Mouse (Mus musculus) heart, postnatal 0 days (tissue): Measurements from ENCODE around the gene Itgam. TPM values are rescaled to one million over a fixed set of nuclear protein-coding genes. Genes with fewer than 3 reads are reported as not detected.
A peak's percentile ranks its signal among the peaks of the same experiment; 100 is the strongest.

Experiments
- ATAC-seq: fragments of 200-750 bp; cut with Nextera tagmentation; 2 replicates; pipeline ENCODE4 v1.8.0; 2017; ENCODE audit warnings: low read depth, moderate number of reproducible peaks, moderate library complexity; ENCODE audit not compliant: insufficient read depth
- DNase-seq: peaks from one replicate; pipeline ENCODE4 v3.0.0-alpha.2; 2016; ENCODE audit warnings: low spot score
- H3K27ac ChIP-seq: fragments of 300-500 bp; sonication (generic); 2 replicates; pipeline ENCODE4 v1.5.1; 2014; ENCODE audit warnings: low read depth, mild to moderate bottlenecking
- H3K27me3 ChIP-seq: fragments of 300-500 bp; sonication (generic); 2 replicates; pipeline ENCODE4 v1.6.1; 2014; ENCODE audit warnings: low read length, mixed read lengths; ENCODE audit not compliant: control insufficient read depth, insufficient read depth
- H3K36me3 ChIP-seq: fragments of 300-500 bp; sonication (generic); replicated peaks from 2 replicates; pipeline ENCODE4 v1.6.1; 2014; ENCODE audit warnings: low read length, mixed read lengths; ENCODE audit not compliant: control insufficient read depth, insufficient read depth
- H3K4me1 ChIP-seq: fragments of 300-500 bp; sonication (generic); 2 replicates; pipeline ENCODE4 v1.6.1; 2014; ENCODE audit warnings: antibody characterized with exemption; ENCODE audit not compliant: control insufficient read depth, insufficient read depth
- H3K4me2 ChIP-seq: fragments of 300-500 bp; sonication (generic); 2 replicates; pipeline ENCODE4 v1.6.1; 2014; ENCODE audit warnings: low read depth, mild to moderate bottlenecking, low read length, moderate library complexity
- H3K4me3 ChIP-seq: fragments of 300-500 bp; sonication (generic); 2 replicates; pipeline ENCODE4 v1.5.1; 2014; ENCODE audit warnings: low read depth, low read length
- H3K9ac ChIP-seq: fragments of 300-500 bp; sonication (generic); replicated peaks from 2 replicates; pipeline ENCODE4 v1.6.1; 2014; ENCODE audit warnings: low read depth, low read length, mixed read lengths
- H3K9me3 ChIP-seq: fragments of 300-500 bp; sonication (generic); replicated peaks from 2 replicates; pipeline ENCODE4 v1.6.1; 2016; ENCODE audit warnings: low read length; ENCODE audit not compliant: control insufficient read depth
- CTCF ChIP-seq: IDR thresholded peaks from 2 replicates; pipeline ENCODE4 v1.5.1; 2016; ENCODE audit warnings: antibody characterized with exemption, control low read depth, low read depth
- EP300 ChIP-seq: IDR thresholded peaks from 2 replicates; pipeline ENCODE4 v1.6.1; 2016; ENCODE audit warnings: antibody characterized with exemption, low read depth
- WGBS: fragments of 180-500 bp; shearing (Covaris S2); extraction: QIAGEN DNeasy Blood & Tissue Kit; methylation state at CpG from one replicate; pipeline ENCODE4 v1.1.7; 2014; 5-methylcytosine and 5-hydroxymethylcytosine counted together
- polyA plus RNA-seq: library from polyadenylated mRNA; unstranded; fragments of >200 nt; fragmentation: Nextera tagmentation; extraction: Ambion mirVana; gene quantifications from 2 replicates; pipeline ENCODE4 v1.2.1, GENCODE M21; 2015
- total RNA-seq: library from RNA; depleted of rRNA; stranded (reverse); fragments of >200 nt; gene quantifications from 2 replicates; pipeline ENCODE4 v1.2.3, GENCODE M21; 2014; ENCODE audit warnings: low replicate concordance

The Itgam gene
- total and polyA plus RNA-seq, 2 experiments from 2014 or later, result 0.38 to 0.53 TPM

DNA sequence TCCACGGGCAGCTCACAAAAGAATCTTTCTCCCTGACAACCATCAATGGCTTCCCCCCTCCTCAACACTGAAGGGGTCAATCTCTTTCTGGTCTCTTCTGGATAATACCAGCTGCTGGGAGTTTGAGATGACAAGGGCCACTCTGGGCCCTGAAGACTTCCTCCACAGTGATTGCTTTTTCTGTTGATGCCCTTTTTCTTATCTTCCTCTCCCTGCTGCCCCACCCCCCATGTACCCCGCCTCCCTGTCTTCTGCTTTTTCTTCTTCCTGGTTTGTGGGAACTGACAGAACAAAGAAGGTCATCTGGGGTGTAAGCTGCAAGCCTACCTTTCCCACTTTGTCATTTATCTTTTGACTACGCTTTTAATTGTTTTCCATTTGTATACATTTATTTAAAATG, 5.4 kb downstream of the Itgam start:
- Histone ChIP-seq H3K9me3 (no peaks in the 10 kb centered on the region), H3K4me2 (no peak overlapping the region), H3K4me3 (no peak overlapping the region), H3K9ac (no peak overlapping the region), H3K27ac (no peak overlapping the region), H3K27me3 (no peaks in the 10 kb centered on the region), H3K4me1 (no peaks in the 10 kb centered on the region), H3K36me3 (no peaks in the 10 kb centered on the region)
- TF ChIP-seq EP300 (no peak), CTCF (no peak)
- 46% methylated on average over 3 of the region's 3 CpGs for whole genome bisulfite sequencing
- ATAC-seq (no peak), DNase-seq (no peak)

- TF ChIP-seq CTCF, result no peak
- TF ChIP-seq EP300, result no peak
- H3K27me3 ChIP-seq, result no peaks in the 10 kb centered on the region
- H3K27ac ChIP-seq, result no peak overlapping the region
- H3K9ac ChIP-seq, result no peak overlapping the region
- DNase-seq (no peak), ATAC-seq (no peak)
- 60% methylated on average over 2 of the region's 2 CpGs for WGBS
- H3K4me2 ChIP-seq, result no peak overlapping the region
- no peaks in the 10 kb centered on the region for H3K9me3 ChIP-seq
- no peaks in the 10 kb centered on the region for H3K36me3 ChIP-seq
- no peaks in the 10 kb centered on the region for H3K4me1 ChIP-seq
- no peak overlapping the region for H3K4me3 ChIP-seq
These were observed 7.4 kb downstream of the Itgam start for GRCm38 (mm10) chr7:128069844-128070243.

DNA sequence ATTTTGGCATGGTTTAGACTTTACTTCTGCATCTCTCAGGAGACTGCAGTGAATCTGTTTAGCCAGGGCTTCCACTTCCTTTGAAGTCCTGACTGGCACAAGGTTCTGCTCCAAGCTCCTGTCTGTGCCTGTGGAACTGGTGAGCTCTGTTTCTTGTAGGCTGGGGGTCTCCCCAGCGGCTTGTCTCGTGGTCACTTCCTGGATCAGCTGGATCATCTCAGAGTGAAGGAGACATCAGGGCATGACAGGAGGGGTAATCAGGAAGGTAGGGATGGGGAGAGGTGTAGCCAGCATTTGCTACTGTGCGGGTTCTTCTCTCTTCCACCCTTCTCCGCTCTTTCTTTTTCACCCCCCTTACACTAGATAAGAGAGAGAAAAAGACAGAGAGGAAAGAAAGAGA, 9.4 kb downstream of the Itgam start:
- Histone ChIP-seq H3K9ac (no peak overlapping the region), H3K27me3 (no peaks in the 10 kb centered on the region), H3K27ac (no peak overlapping the region), H3K36me3 (no peaks in the 10 kb centered on the region), H3K4me1 (no peaks in the 10 kb centered on the region), H3K4me2 (no peak overlapping the region), H3K9me3 (no peaks in the 10 kb centered on the region), H3K4me3 (no peak overlapping the region)
- WGBS, result 53% methylated on average over 4 of the region's 4 CpGs
- no peak for ATAC-seq
- no peak for DNase-seq
- TF ChIP-seq CTCF, result no peak
- no peak for TF ChIP-seq EP300

DNA sequence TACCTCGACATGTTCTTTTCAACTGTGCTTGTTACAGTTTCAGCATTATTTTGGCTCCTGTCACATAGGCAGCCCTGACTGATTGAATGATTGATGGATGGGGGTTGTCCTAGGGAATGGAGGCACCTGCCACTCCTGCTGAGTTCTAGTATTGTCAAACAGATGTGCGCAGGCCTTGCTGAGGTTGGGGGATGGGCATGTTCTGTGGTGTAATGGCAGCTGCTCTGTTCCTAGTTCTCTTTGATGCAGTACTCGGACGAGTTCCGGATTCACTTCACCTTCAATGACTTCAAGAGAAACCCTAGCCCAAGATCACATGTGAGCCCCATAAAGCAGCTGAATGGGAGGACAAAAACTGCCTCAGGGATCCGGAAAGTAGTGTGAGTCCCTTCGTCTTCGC, 17.6 kb downstream of the Itgam start:
- WGBS, result 85% methylated on average over 8 of the region's 8 CpGs
- DNase-seq (no peak), ATAC-seq (no peak)
- no peak for TF ChIP-seq EP300
- H3K4me1 ChIP-seq, result no peaks in the 10 kb centered on the region
- H3K27ac ChIP-seq, result no peak overlapping the region
- H3K27me3 ChIP-seq, result no peaks in the 10 kb centered on the region
- no peaks in the 10 kb centered on the region for H3K9me3 ChIP-seq
- no peak overlapping the region for H3K4me3 ChIP-seq
- H3K9ac ChIP-seq, result no peak overlapping the region
- no peak overlapping the region for H3K4me2 ChIP-seq
- no peaks in the 10 kb centered on the region for H3K36me3 ChIP-seq

- ATAC-seq (no peak), DNase-seq (no peak)
- Histone ChIP-seq H3K9me3 (no peaks in the 10 kb centered on the region), H3K27me3 (no peaks in the 10 kb centered on the region), H3K9ac (no peak overlapping the region), H3K27ac (no peak overlapping the region), H3K36me3 (no peaks in the 10 kb centered on the region), H3K4me1 (no peaks in the 10 kb centered on the region), H3K4me2 (no peak overlapping the region), H3K4me3 (no peak overlapping the region)
- WGBS, result 78% methylated on average over 7 of the region's 7 CpGs
- TF ChIP-seq EP300 (no peak), CTCF (no peak)
These were observed 26.7 kb downstream of the Itgam start for GRCm38 (mm10) chr7:128089141-128089540.

DNA sequence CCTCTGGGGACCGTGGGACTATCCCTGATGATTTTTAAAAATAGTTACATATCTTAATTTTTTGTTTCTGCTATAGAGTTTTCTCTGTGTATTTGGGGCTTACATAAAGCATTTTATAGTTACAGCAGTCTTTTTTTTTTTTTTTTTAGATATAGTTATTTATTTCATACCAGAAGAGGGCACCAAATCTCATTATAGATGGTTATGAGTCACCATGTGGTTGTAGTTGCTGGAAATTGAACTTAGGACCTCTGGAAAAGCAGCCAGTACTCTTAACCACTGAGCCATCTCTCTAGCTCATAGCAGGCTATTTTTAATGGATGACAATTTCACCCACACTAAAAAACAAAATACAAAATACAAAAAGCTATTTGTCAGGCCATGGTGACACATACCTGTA, 35.7 kb downstream of the Itgam start:
- Histone ChIP-seq H3K4me1 (no peaks in the 10 kb centered on the region), H3K9ac (no peak overlapping the region), H3K9me3 (no peaks in the 10 kb centered on the region), H3K36me3 (no peaks in the 10 kb centered on the region), H3K4me2 (no peak overlapping the region), H3K4me3 (no peak overlapping the region), H3K27ac (no peak overlapping the region), H3K27me3 (no peaks in the 10 kb centered on the region)
- DNase-seq (no peak), ATAC-seq (no peak)
- 72% methylated on average over 1 of the region's 1 CpGs for WGBS
- TF ChIP-seq CTCF, result peak; percentile 16; the same call in 1 of the 2 replicates
- no peak for TF ChIP-seq EP300
